Mouse (Mus musculus): ENCODE measurements around the gene Slc41a3.
"Not testable (repeated sequence)": the region's sequence is repeated elsewhere in the genome, so short reads cannot be mapped to it uniquely, and the experiment has no call there.

Gene Slc41a3

GRCm38 (mm10) chr6:90624184-90624583 lies 19.7 kb downstream of the Slc41a3 start:
- no peak for DNase-seq (ENCODE audit: low read depth)

DNA sequence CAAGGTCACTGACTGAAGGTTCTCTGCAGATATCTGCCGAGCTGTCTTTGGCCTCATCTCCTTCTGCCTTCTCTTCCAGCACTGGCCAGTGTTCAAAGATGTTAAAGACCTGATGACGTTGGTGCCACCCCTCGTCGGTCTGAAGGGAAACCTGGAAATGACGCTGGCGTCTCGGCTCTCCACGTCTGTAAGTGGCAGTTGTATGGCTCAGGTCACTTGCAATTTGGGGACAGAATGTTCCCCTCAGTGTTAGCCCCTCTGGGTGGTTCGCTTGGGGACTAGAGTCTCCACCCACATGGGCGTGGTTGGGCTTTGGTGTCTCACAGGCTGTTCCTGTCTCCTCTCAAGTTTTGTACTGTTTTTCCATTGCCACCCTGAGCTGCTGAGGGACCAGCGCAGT lies 20.2 kb downstream of the Slc41a3 start:
- DNase-seq (ENCODE audit: low read depth), result no peak

- peak; percentile 52 for DNase-seq (ENCODE audit: low read depth)
These were observed 20.9 kb downstream of the Slc41a3 start for GRCm38 (mm10) chr6:90625207-90625994.

DNA sequence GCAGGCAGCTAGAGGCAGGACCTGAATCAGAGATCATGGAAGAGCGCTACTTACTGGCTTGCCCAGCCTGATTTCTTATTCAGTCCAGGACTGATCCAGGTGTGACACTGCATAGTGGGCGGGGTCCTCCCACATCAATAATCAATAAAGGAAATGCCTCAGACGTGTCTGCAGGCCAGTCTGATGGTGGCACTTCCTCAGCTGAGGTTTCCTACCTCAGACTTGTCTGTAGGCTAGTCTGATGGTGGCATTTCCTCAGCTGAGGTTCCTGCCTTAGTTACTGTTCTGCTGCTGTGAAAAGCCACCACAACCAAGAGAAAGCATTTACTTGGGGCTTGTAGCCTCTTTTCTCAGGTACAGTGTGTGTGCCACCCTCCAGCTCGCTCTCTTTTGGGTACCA lies 23.0 kb downstream of the Slc41a3 start:
- peak; percentile 72 for DNase-seq (ENCODE audit: low read depth)

DNA sequence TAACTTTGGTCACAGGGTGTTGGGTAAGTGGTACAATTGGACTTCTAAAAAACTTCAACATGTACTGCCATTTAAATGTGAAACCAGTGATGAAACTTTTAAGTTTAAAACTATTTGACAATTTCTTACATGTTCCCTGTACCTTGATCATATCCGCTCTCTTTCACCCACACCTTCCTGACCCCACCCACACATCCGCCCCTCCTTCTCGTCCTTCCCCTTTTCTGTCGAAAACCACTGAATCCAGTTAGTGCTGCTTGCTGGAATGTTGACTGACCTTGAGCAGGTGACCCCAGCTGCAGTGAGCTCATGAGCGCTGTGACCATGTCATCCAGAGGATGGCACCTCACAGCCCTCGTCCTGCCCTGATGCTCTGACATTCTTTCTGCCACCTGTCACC lies 25.0 kb downstream of the Slc41a3 start:
- DNase-seq (ENCODE audit: low read depth), result peak; percentile 69

DNA sequence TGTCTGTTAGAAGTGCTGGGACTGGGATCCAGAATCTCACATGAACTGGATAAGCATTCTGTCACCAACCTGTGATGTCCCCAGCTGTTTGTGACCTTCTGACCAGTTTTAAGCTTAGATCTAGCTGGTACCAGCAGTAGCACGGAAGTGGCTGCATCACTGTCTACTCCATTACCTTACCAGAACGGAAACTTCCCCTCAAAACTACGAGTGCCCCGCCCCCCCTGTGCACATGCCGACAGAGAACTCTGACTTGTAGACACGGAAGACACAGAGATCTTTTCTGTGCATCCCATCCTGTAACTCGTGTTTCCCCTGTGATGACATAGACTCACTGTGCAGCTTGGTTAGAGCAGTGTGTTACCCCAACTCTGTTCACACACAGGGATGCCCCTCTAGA lies 25.9 kb downstream of the Slc41a3 start:
- peak; percentile 66 for DNase-seq (ENCODE audit: low read depth)

DNA sequence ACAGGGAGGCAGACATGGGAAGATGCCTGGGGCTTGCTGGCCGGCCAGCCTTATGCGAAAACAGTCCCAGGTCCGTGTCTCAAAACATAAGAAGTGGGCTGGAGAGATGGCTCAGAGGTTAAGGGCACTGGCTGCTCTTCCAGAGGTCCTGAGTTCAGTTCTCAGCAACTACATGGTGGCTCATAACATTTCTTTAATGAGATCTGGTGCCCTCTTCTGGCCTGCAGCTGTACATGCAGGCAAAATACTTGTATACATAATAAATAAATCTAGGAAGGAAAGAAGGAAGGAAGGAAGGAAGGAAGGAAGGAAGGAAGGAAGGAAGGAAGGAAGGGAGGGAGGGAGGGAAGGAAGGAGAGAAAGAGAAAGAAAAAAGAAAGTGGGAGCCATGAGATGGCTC lies 28.0 kb downstream of the Slc41a3 start:
- not testable (repeated sequence) for DNase-seq (ENCODE audit: low read depth)

DNA sequence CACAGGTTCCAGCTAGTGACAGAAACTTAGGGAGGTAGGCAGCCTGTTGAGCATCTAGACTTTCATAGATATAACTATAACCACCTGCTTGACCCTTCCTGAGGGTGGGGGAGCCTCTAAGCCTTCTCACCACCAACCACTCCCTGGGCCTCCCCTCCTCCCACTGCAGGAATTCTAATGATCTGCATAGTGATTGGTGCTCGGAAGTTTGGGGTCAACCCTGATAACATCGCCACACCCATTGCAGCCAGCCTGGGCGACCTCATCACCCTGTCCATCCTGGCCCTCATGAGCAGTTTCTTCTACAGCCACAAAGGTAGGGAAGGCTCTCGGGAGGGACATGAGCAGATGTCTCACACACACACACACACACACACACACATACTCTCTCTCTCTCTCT lies 30.6 kb downstream of the Slc41a3 start:
- DNase-seq (ENCODE audit: low read depth), result no peak

DNA sequence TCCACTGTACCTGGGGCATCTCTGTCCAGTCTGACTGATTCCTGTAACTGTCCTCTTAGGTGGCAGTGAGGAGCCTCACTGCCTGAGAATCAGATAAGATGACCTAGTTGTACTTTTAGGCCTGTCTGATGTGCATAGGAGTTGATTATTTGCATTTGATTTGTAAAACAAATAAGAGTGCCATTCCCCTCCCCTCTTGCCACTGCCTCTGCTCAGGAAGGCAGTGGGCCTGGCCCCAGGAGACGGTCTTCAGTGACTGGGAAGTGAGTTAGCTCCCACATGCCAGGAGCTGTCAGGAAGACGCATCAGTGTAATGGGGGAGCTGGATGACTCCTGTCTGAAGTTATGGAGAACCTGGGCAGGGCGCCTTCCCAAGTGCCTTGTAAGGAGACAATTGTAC lies 31.1 kb downstream of the Slc41a3 start:
- no peak for DNase-seq (ENCODE audit: low read depth)

- no peak for DNase-seq (ENCODE audit: low read depth)
These were observed 38.5 kb downstream of the Slc41a3 start for GRCm38 (mm10) chr6:90643057-90643456.

- no peak for DNase-seq (ENCODE audit: low read depth)
These were observed 40.4 kb downstream of the Slc41a3 start for GRCm38 (mm10) chr6:90644965-90645364.

- DNase-seq (ENCODE audit: low read depth), result no peak
These were observed 43.9 kb downstream of the Slc41a3 start for GRCm38 (mm10) chr6:90648391-90648790.

GRCm38 (mm10) chr6:90649279-90649678 lies 44.8 kb downstream of the Slc41a3 start:
- no peak for DNase-seq (ENCODE audit: low read depth)

DNA sequence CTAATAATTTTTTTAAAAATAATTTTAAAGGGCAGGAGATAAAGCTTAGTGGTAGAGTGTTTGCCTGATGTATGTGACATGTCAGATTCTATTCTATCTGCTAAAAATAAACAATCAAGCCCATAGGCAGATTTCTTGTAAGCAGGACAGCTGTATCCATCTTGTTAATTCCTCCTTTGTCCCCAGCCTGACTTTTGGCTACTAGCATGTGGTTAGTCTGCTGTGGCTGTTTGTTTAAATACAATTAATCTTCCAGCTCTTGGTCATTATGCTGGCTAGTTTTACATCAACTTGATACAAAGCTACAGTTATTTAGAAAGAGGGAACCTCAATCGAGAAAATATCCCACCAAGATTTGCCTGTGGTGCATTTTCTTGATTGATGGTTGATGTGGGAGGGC lies 46.1 kb downstream of the Slc41a3 start:
- DNase-seq (ENCODE audit: low read depth), result no peak

DNA sequence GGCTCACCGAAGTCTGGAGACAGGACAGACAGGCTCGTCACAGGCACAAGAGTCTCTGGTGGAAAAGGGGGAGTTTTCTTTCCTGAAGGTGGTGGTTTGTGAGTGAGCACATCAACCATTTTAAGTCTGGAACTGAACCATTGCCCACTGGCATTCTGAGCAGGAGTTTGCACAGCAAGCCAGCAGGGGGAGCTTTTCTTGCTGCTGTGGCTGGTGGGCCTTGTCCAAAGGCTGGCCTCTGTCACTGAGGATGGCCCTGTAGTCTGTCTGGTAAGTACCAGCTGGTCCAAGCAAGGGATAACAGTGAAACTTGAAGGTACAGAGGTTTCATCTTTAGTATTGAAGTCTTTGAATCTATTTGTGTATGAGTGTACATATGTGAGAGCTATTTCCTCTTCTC lies 49.2 kb downstream of the Slc41a3 start:
- DNase-seq (ENCODE audit: low read depth), result peak; percentile 65

- not testable (repeated sequence) for DNase-seq (ENCODE audit: low read depth)
These were observed 51.9 kb downstream of the Slc41a3 start for GRCm38 (mm10) chr6:90656344-90656850.

DNA sequence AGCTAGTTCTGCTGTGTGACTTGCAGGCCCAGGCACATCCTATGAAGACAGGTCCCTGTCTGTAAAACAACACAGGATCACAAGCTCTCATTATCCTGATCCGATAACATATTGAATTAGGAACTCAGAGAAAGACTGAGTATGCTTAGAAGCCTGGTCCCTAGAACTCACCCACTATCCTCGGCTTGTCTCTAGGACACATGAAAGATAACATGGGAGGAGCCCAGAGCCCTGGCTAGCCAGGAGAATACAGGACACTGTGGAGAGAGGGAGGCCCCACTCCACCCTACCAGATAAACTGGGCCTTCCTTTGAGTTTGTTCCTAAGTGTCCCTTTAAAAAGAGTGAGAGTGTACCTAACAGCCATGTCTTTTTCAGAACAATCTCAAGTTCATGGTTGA lies 55.4 kb downstream of the Slc41a3 start:
- no peak for DNase-seq (ENCODE audit: low read depth)

GRCm38 (mm10) chr6:90660398-90661028 lies 56.0 kb downstream of the Slc41a3 start:
- DNase-seq (ENCODE audit: low read depth), result no peak

GRCm38 (mm10) chr6:90661029-90661399 lies 56.5 kb downstream of the Slc41a3 start:
- DNase-seq (ENCODE audit: low read depth), result no peak

DNA sequence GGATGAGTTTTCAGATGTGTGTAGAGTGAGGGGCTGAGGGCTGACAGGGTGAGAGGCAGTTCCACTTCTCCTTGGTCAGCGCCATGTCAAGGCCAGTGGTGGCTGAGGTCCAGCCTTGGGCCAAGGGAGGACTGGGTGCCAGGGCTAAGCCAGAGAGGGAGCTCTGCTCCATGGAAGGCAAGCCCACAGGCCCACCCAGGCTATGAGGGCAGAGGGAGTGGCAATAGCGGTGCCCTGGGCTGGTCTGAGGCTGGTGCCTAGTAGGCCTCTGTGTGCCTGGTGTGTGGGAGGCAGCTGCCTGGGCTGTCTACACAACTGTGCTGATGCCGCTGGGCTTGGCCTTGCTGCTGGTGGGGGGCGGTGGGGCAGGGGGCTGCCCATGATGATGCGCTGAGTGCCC lies 57.6 kb downstream of the Slc41a3 start:
- no peak for DNase-seq (ENCODE audit: low read depth)

DNA sequence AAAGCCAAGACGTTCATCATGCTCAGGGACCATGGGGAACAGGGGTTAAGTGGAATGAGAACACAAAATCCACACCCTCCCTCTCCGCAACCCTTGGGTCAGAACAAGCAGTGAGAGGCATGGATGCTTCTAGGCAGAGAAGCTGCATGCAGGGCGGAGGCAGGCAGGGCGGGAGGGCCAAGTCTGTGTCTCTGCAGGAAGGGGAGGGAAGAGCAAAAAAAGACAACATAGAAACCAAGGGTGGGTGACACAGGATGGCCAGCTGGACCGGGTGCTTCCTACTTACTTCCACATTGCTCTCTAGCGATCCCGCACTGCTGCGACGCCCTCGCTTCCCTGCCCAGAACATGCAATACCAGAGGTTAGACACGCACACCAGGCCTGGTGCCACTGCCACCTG lies 59.2 kb downstream of the Slc41a3 start:
- DNase-seq (ENCODE audit: low read depth), result no peak

DNA sequence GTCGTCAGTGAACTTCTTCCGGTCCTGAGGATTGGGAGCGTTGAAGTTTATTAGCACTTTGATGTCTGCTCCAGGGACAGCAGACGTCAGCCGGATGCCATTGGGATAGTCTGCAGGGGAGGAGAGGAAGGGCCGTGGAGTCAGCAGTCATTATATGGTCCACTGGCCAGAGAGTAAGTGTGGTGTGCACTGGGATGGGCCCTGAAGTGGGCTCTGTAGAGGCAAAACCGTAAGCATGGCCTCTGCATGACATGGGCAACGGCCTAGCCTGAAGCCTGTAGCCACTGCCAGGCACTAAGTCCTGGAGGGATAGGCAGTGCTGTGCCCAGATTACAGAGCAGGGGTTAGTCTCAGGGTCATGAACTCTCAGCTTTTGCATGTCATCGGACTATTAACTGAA lies 64.2 kb downstream of the Slc41a3 start:
- no peak for DNase-seq (ENCODE audit: low read depth)

GRCm38 (mm10) chr6:90678759-90679158 lies 74.2 kb downstream of the Slc41a3 start:
- no peak for DNase-seq (ENCODE audit: low read depth)

DNA sequence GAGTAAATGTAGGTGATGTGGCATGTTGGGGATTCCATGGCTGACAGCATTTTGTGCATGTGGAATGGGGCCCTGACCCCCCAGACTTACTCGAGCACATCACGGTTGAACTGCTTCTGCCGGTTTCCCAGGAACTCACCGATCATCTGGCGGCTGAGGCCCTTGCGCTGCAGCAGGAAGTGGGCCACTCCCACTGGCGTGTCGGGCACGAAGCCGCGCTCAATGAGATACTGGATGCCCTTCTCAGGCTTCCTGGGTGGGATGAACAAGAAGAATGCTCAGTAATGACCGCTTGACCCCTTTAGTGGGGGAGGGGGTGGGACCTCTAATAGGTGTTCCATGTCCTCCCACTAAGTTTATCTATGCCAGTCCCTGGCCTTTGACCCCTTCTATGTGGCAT lies 75.9 kb downstream of the Slc41a3 start:
- no peak for DNase-seq (ENCODE audit: low read depth)

Measured in naive thymus-derived CD4-positive, alpha-beta T cell, adult 2 months (primary cell).